Mouse (Mus musculus) lung, postnatal 0 days (tissue): Measurements from ENCODE around the gene Olfr1357.

Experiments
- CTCF ChIP-seq: IDR thresholded peaks from 2 replicates; pipeline ENCODE4 v1.5.1; 2016; ENCODE audit warnings: antibody characterized with exemption, mild to moderate bottlenecking
- EP300 ChIP-seq: IDR thresholded peaks from 2 replicates; pipeline ENCODE4 v1.6.1; 2016; ENCODE audit warnings: antibody characterized with exemption, mild to moderate bottlenecking, control low read depth

DNA sequence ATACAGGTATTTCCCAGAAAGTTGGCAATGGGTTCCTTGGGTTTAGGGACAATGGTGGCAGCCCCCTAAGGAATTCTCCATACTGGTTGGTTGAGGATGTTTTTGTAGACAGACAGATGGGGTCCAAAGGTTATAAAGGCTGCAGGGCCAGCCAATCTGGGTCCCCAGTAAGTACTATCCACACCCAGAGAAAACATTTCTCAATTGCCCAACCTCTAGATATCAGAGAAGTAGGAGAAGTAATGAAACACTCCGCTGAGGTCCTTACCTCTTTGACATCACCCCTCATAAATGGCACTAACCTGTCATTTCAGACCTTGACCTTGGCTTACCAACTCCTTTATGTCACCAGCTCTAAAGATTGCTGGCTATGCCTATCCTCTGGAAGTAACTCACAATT lies 46.7 kb upstream of the Olfr1357 start:
- TF ChIP-seq CTCF (no peak), EP300 (no peak)
